Mouse (Mus musculus) frontal cortex, adult 2 months (tissue): ENCODE data around the gene Csnk1d. TPM values are rescaled to one million over a fixed set of nuclear protein-coding genes. Genes with fewer than 3 reads are reported as not detected.

Experiments used
- DNase-seq, 2 experiments: peaks; one replicate each; pipeline ENCODE4 v3.0.0; 2022; ENCODE audit warnings: low spot score in 1 of 2; ENCODE audit errors: extremely low spot score in 1 of 2
- polyA plus RNA-seq: library from polyadenylated mRNA; depleted of rRNA; stranded (reverse); fragments of >200 nt; gene quantifications from 2 replicates; pipeline ENCODE4 v1.2.3, GENCODE M21; 2012; rRNA removed

The Csnk1d gene
- polyA plus RNA-seq, 1 experiment: 103 TPM

DNA sequence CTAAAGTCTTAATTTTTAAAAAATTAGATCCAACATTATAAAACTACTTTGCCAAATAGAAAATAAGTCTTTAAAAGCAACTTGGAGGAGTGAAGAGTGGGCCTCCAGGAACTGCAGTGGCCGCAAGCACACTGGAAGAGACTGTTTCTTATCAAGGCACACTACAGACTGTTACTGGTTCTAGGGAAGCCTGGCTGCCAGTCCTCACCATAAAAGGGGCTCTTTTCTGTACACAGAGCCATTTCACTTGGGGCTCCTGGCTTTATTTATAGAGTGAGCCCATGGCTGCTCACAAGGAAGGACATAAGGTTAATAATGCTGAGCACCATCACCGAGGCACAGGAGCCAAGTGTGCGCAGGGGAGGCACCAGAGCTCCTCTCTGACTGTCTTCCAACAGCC is 68.6 kb downstream of the Csnk1d start:
- DNase-seq: no peak

DNA sequence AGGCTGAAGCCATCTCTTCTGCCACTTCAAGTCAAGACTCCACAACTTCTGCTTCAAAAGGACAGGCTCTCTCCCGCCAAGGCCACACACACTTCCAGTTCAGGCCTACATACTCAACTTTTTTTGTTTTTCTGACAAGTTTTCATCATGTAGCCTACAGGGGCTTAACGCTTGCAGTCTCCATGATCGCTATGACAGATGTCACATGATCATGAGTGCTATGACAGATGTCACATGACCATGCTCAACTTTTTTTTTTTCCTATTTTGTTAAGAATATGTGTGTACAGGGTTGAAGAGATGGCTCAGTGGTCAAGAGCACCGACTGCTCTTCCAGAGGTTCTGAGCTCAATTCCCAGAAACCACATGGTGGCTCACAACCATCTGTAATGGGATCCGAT is 73.4 kb downstream of the Csnk1d start:
- no peak for DNase-seq

DNA sequence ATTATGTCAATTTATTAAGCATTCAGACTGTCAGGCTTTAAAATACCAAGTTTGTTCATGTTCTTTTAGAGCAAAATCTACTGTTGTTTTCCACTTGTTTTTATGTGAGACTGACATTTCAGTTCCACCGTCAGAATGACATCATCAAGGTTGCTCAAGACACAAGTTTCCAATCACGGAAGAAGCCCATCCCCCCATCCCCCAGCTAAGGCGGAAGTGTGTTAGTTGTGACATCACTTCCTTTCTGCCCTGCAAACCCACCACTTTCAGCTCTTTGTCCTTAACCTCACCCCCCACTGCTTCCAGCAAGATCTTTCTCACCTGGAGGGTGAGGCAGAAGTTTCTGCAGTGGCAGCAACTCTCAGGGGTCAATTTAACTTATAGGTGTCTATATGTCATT is 74.7 kb downstream of the Csnk1d start:
- no peak for DNase-seq

DNA sequence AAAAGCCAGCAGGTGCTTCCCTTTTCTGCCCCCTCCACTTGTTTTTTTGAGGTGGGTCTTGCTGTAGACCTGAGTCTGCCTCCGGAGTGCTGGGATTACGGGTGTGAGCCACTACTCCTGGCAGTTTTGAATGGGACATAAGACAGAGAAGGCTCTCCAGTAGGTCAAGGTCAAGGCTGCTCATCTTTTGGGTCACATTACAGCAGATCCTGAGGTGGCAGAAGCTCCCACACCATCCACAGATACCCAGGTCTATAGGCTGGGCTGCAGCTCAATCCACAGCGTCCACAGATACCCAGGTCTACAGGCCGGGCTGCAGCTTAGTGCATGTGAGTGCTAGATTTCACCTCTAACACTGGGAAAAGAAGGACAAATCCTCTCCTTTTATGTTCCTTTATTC is 77.3 kb downstream of the Csnk1d start:
- DNase-seq: no peak

Other genes with a start within 250 kb of the Csnk1d start
- 1.3 and 2.2 TPM in 2 replicates for gene Hmga1b, start 228.5 kb downstream of the Csnk1d start, polyA plus RNA-seq
- 88.6 and 97.4 TPM in 2 replicates for gene Rfng, start 207.1 kb downstream of the Csnk1d start, polyA plus RNA-seq
- gene Gps1, start 207.1 kb downstream of the Csnk1d start, polyA plus RNA-seq: 222 and 229 TPM in 2 replicates
- gene Dus1l, start 194.9 kb downstream of the Csnk1d start, polyA plus RNA-seq: 45.1 and 45.7 TPM in 2 replicates
- gene Fasn, start 166.8 kb downstream of the Csnk1d start, polyA plus RNA-seq: 271 and 272 TPM in 2 replicates
- gene Ccdc57, start 58.5 kb downstream of the Csnk1d start, polyA plus RNA-seq: 11.3 and 12.8 TPM in 2 replicates
- 3.2 and 3.9 TPM in 2 replicates for gene Slc16a3, start 42.9 kb downstream of the Csnk1d start, polyA plus RNA-seq
- 1.5 and 1.8 TPM in 2 replicates for gene Cd7, start 48.1 kb upstream of the Csnk1d start, polyA plus RNA-seq
- not detected in 2 replicates for gene Sectm1b, start 72.2 kb upstream of the Csnk1d start, polyA plus RNA-seq
- 0.08 TPM in 1 of 2 replicates, not detected in the other for gene Sectm1a, start 89.9 kb upstream of the Csnk1d start, polyA plus RNA-seq
- not detected in 2 replicates for gene Tex19.2, start 127.3 kb upstream of the Csnk1d start, polyA plus RNA-seq
- gene Tex19.1, start 154.8 kb upstream of the Csnk1d start, polyA plus RNA-seq: 0.04 and 0.13 TPM in 2 replicates
- 0.10 and 0.11 TPM in 2 replicates for gene Uts2r, start 168.9 kb upstream of the Csnk1d start, polyA plus RNA-seq
- 67.3 and 70.2 TPM in 2 replicates for gene Hexdc, start 213.1 kb upstream of the Csnk1d start, polyA plus RNA-seq
- gene Ogfod3, start 213.4 kb upstream of the Csnk1d start, polyA plus RNA-seq: 7.6 and 8.9 TPM in 2 replicates
- gene Cybc1, start 238.0 kb upstream of the Csnk1d start, polyA plus RNA-seq: 23.8 and 26.3 TPM in 2 replicates
- gene Narf, start 245.9 kb upstream of the Csnk1d start, polyA plus RNA-seq: 39.7 and 40.6 TPM in 2 replicates